23 mouse cellular contexts compared by ENCODE assay signal in genomic region chr3:149169442-149169841, GRCm38 (mm10).
DNase-seq lines count a peak whose midpoint lies in the region; ATAC-seq and TF ChIP-seq lines count a peak whose summit lies in the region.
"Had no signal": no experiment of that assay in that cellular context is flagged by ENCODE, and none has a peak within 500 bp of the region (broad histone marks: within the 10 kb centered on the region; RNA-seq: fewer than 3 reads in every experiment).

No protein-coding gene starts in this region.

- H3K36me3 ChIP-seq in kidney, adult 2 months (ENCODE audit: control insufficient read depth, insufficient read depth, low read length) = no peaks in the 10 kb centered on the region
- no peaks in the 10 kb centered on the region for H3K36me3 ChIP-seq in liver, embryonic 16.5 days (ENCODE audit: control insufficient read depth, insufficient read depth)
- H3K36me3 ChIP-seq: G1E; limb, embryonic 15.5 days had no signal

- WGBS in kidney, adult 2 months = 66% methylated on average over 12 of the region's 12 CpGs
- 50% methylated on average over 12 of the region's 12 CpGs for WGBS in liver, embryonic 16.5 days (ENCODE audit: insufficient replicate concordance)

- H3K27me3 ChIP-seq in kidney, adult 2 months (replicated peaks; ENCODE audit: control insufficient read depth, insufficient read depth, low read length) = no peaks in the 10 kb centered on the region
- no peaks in the 10 kb centered on the region for H3K27me3 ChIP-seq in liver, embryonic 16.5 days (ENCODE audit: control insufficient read depth, insufficient read depth, low read depth, low read length)
- H3K27me3 ChIP-seq: forebrain, embryonic 13.5 days; limb, embryonic 15.5 days had no signal

- H3K4me2 ChIP-seq in liver, embryonic 16.5 days (ENCODE audit: low read depth, low read length) = no peak overlapping the region
- H3K4me2 ChIP-seq: forebrain, embryonic 13.5 days; hindbrain, embryonic 14.5 days; limb, embryonic 15.5 days had no signal

- TF ChIP-seq POLR2A in kidney, adult 2 months (IDR thresholded peaks at IDR 0.05; ENCODE audit: low read depth, low read length) = no peak

- H3K27ac ChIP-seq in kidney, adult 2 months (ENCODE audit: insufficient read depth, low read depth, low read length) = no peak overlapping the region
- H3K27ac ChIP-seq in liver, embryonic 16.5 days (ENCODE audit: low read length) = peak overlapping the region; percentile 50
- H3K27ac ChIP-seq: forebrain, embryonic 13.5 days; hindbrain, embryonic 14.5 days; layer of hippocampus, adult 2 months; limb, embryonic 15.5 days had no signal

- H3K9ac ChIP-seq in liver, embryonic 16.5 days (ENCODE audit: low read depth, low read length) = no peak overlapping the region
- H3K9ac ChIP-seq: forebrain, embryonic 13.5 days; hindbrain, embryonic 14.5 days; limb, embryonic 15.5 days had no signal

- H3K4me3 ChIP-seq in kidney, adult 2 months (ENCODE audit: insufficient read depth, low read depth, low read length) = no peak overlapping the region
- no peak overlapping the region for H3K4me3 ChIP-seq in liver, embryonic 16.5 days (ENCODE audit: low read depth, low read length)
- H3K4me3 ChIP-seq: forebrain, embryonic 13.5 days; layer of hippocampus, adult 2 months; limb, embryonic 15.5 days; myocyte had no signal

- H3K4me1 ChIP-seq in kidney, adult 2 months (ENCODE audit: control insufficient read depth, insufficient read depth, low read length) = peaks cover 7% of the 10 kb centered on the region
- H3K4me1 ChIP-seq in liver, embryonic 16.5 days (ENCODE audit: control insufficient read depth, low read depth, low read length) = peaks cover 2% of the 10 kb centered on the region; the same call in 1 of the 2 replicates

- peak; percentile 30 for DNase-seq in kidney, adult 2 months
- no peak for DNase-seq in kidney, postnatal 4 days
- peak; percentile 40 for DNase-seq in liver
- no peak for DNase-seq in right cerebral cortex, postnatal 36 days (ENCODE audit: low spot score in 2 of 2)
- no peak for DNase-seq in adrenal gland, postnatal 4 days (ENCODE audit: low spot score in 2 of 2)
- no peak for DNase-seq in cerebellum, postnatal 4 days (ENCODE audit: low spot score in 2 of 2)
- DNase-seq: cerebellum, adult 11 months; cerebellum, postnatal 25 days; gastrocnemius, postnatal 10 days; heart, adult 18-20 months; heart, postnatal 36 days; kidney, postnatal 10 days; layer of hippocampus, postnatal 36 days; lung, postnatal 10 days; midbrain, embryonic 14.5 days; right cerebral cortex, postnatal 14 days had no signal

- ATAC-seq in liver, embryonic 16.5 days (ENCODE audit: low read depth) = peak; percentile 76
- ATAC-seq: forebrain, embryonic 13.5 days had no signal

- no peak for TF ChIP-seq CTCF in kidney, adult 2 months (conservative IDR thresholded peaks at IDR 0.05; ENCODE audit: insufficient read depth, insufficient read length, low read depth, low read length)

- H3K9me3 ChIP-seq in liver, embryonic 16.5 days (replicated peaks; ENCODE audit: control insufficient read depth, low read length) = no peaks in the 10 kb centered on the region
- H3K9me3 ChIP-seq: forebrain, embryonic 13.5 days; limb, embryonic 15.5 days had no signal

Comparison
In these comparisons a context has a peak if more than half of its experiments do, and no peak if none do; other contexts are left out.
1. DNase-seq: peak in kidney, adult 2 months (single experiment) and liver (single experiment); none in kidney, postnatal 4 days (0 of 2), right cerebral cortex, postnatal 36 days (0 of 2), adrenal gland, postnatal 4 days (0 of 2) and cerebellum, postnatal 4 days (0 of 2).